Mouse (Mus musculus): ENCODE data around the gene Opcml. TPM values are rescaled to one million over a fixed set of nuclear protein-coding genes. Genes with fewer than 3 reads are reported as not detected.

The Opcml gene
- total RNA-seq, 1 experiment, result 0.49 TPM

- DNase-seq (ENCODE audit: low read depth, low spot score), result no peak
- Histone ChIP-seq H3K9ac (ENCODE audit: insufficient read depth, low read depth, low read length, poor library complexity, severe bottlenecking) (no peak overlapping the region), H3K36me3 (ENCODE audit: control insufficient read depth, insufficient read depth, low read length, poor library complexity, severe bottlenecking) (no peaks in the 10 kb centered on the region), H3K27ac (ENCODE audit: insufficient read depth, low read depth, low read length, poor library complexity, severe bottlenecking) (no peak overlapping the region), H3K4me1 (ENCODE audit: control insufficient read depth in 2 of 2, insufficient read depth in 2 of 2, low read length in 2 of 2, poor library complexity in 1 of 2) (no peaks in the 10 kb centered on the region), H3K9me3 (ENCODE audit: control insufficient read depth, insufficient read depth, low read depth, low read length) (no peaks in the 10 kb centered on the region), H3K4me3 (ENCODE audit: insufficient read depth in 1 of 2, low read depth in 1 of 2, low read length in 2 of 2, poor library complexity in 1 of 2, severe bottlenecking in 1 of 2) (no peak overlapping the region)
- no peak for TF ChIP-seq HCFC1 (IDR thresholded peaks at IDR 0.05; ENCODE audit: borderline replicate concordance, insufficient read depth, low read length)
- no peak for TF ChIP-seq MAFK (IDR thresholded peaks at IDR 0.05; ENCODE audit: insufficient read depth, low read depth, low read length)
- no peak for TF ChIP-seq CHD2 (IDR thresholded peaks at IDR 0.05; ENCODE audit: low read depth, low read length)
- TF ChIP-seq ZNF384 (IDR thresholded peaks at IDR 0.05; ENCODE audit: low read depth, low read length), result no peak
- TF ChIP-seq ZC3H11A (IDR thresholded peaks at IDR 0.05; ENCODE audit: borderline replicate concordance, low read depth, low read length), result no peak
- in situ Hi-C loops (cut with MboI; ENCODE audit: low sequenced_read_pairs in 2 of 2, unreplicated experiment in 2 of 2), result loop anchor here in 1 of 2 experiments (25.0 kb wide), 1 partner anchor 745 kb away; no protein-coding TSS in a partner anchor
Measured at GRCm38 (mm10) chr9:28157092-28157491, 366.5 kb downstream of the Opcml start.

- in situ Hi-C loops (cut with MboI; ENCODE audit: low sequenced_read_pairs in 2 of 2, unreplicated experiment in 2 of 2), result loop anchor here in 1 of 2 experiments (25.0 kb wide), 1 partner anchor 749 kb away; no protein-coding TSS in a partner anchor
- no peaks in the 10 kb centered on the region for H3K36me3 ChIP-seq (ENCODE audit: control insufficient read depth, insufficient read depth, low read length, poor library complexity, severe bottlenecking)
- H3K4me1 ChIP-seq (ENCODE audit: control insufficient read depth in 2 of 2, insufficient read depth in 2 of 2, low read length in 2 of 2, poor library complexity in 1 of 2), result no peaks in the 10 kb centered on the region
- no peak overlapping the region for H3K27ac ChIP-seq (ENCODE audit: insufficient read depth, low read depth, low read length, poor library complexity, severe bottlenecking)
- no peak for DNase-seq (ENCODE audit: low read depth, low spot score)
- no peaks in the 10 kb centered on the region for H3K9me3 ChIP-seq (ENCODE audit: control insufficient read depth, insufficient read depth, low read depth, low read length)
- TF ChIP-seq HCFC1 (IDR thresholded peaks at IDR 0.05; ENCODE audit: borderline replicate concordance, insufficient read depth, low read length) (no peak), ZC3H11A (IDR thresholded peaks at IDR 0.05; ENCODE audit: borderline replicate concordance, low read depth, low read length) (no peak), CHD2 (IDR thresholded peaks at IDR 0.05; ENCODE audit: low read depth, low read length) (no peak), ZNF384 (IDR thresholded peaks at IDR 0.05; ENCODE audit: low read depth, low read length) (no peak), MAFK (IDR thresholded peaks at IDR 0.05; ENCODE audit: insufficient read depth, low read depth, low read length) (no peak)
- H3K4me3 ChIP-seq (ENCODE audit: insufficient read depth in 1 of 2, low read depth in 1 of 2, low read length in 2 of 2, poor library complexity in 1 of 2, severe bottlenecking in 1 of 2), result no peak overlapping the region
- H3K9ac ChIP-seq (ENCODE audit: insufficient read depth, low read depth, low read length, poor library complexity, severe bottlenecking), result no peak overlapping the region
Measured at GRCm38 (mm10) chr9:28160953-28161352, 370.4 kb downstream of the Opcml start.

GRCm38 (mm10) chr9:28163946-28164345 lies 373.4 kb downstream of the Opcml start:
- no peak for DNase-seq (ENCODE audit: low read depth, low spot score)
- in situ Hi-C loops (cut with MboI; ENCODE audit: low sequenced_read_pairs in 2 of 2, unreplicated experiment in 2 of 2), result loop anchor here in 1 of 2 experiments (25.0 kb wide), 1 partner anchor 752 kb away; no protein-coding TSS in a partner anchor
- Histone ChIP-seq H3K4me3 (ENCODE audit: insufficient read depth in 1 of 2, low read depth in 1 of 2, low read length in 2 of 2, poor library complexity in 1 of 2, severe bottlenecking in 1 of 2) (no peak overlapping the region), H3K27ac (ENCODE audit: insufficient read depth, low read depth, low read length, poor library complexity, severe bottlenecking) (no peak overlapping the region), H3K9ac (ENCODE audit: insufficient read depth, low read depth, low read length, poor library complexity, severe bottlenecking) (no peak overlapping the region), H3K4me1 (ENCODE audit: control insufficient read depth in 2 of 2, insufficient read depth in 2 of 2, low read length in 2 of 2, poor library complexity in 1 of 2) (no peaks in the 10 kb centered on the region), H3K36me3 (ENCODE audit: control insufficient read depth, insufficient read depth, low read length, poor library complexity, severe bottlenecking) (no peaks in the 10 kb centered on the region), H3K9me3 (ENCODE audit: control insufficient read depth, insufficient read depth, low read depth, low read length) (no peaks in the 10 kb centered on the region)
- TF ChIP-seq CHD2 (IDR thresholded peaks at IDR 0.05; ENCODE audit: low read depth, low read length) (no peak), ZNF384 (IDR thresholded peaks at IDR 0.05; ENCODE audit: low read depth, low read length) (no peak), HCFC1 (IDR thresholded peaks at IDR 0.05; ENCODE audit: borderline replicate concordance, insufficient read depth, low read length) (no peak), MAFK (IDR thresholded peaks at IDR 0.05; ENCODE audit: insufficient read depth, low read depth, low read length) (no peak), ZC3H11A (IDR thresholded peaks at IDR 0.05; ENCODE audit: borderline replicate concordance, low read depth, low read length) (no peak)

GRCm38 (mm10) chr9:28171890-28172289 lies 381.3 kb downstream of the Opcml start:
- H3K27ac ChIP-seq (ENCODE audit: insufficient read depth, low read depth, low read length, poor library complexity, severe bottlenecking), result no peak overlapping the region
- no peaks in the 10 kb centered on the region for H3K36me3 ChIP-seq (ENCODE audit: control insufficient read depth, insufficient read depth, low read length, poor library complexity, severe bottlenecking)
- H3K9ac ChIP-seq (ENCODE audit: insufficient read depth, low read depth, low read length, poor library complexity, severe bottlenecking), result no peak overlapping the region
- DNase-seq (ENCODE audit: low read depth, low spot score), result peak; percentile 16
- no peaks in the 10 kb centered on the region for H3K4me1 ChIP-seq (ENCODE audit: control insufficient read depth in 2 of 2, insufficient read depth in 2 of 2, low read length in 2 of 2, poor library complexity in 1 of 2)
- TF ChIP-seq MAFK (IDR thresholded peaks at IDR 0.05; ENCODE audit: insufficient read depth, low read depth, low read length) (no peak), HCFC1 (IDR thresholded peaks at IDR 0.05; ENCODE audit: borderline replicate concordance, insufficient read depth, low read length) (no peak), CHD2 (IDR thresholded peaks at IDR 0.05; ENCODE audit: low read depth, low read length) (no peak), ZC3H11A (IDR thresholded peaks at IDR 0.05; ENCODE audit: borderline replicate concordance, low read depth, low read length) (no peak)
- H3K9me3 ChIP-seq (ENCODE audit: control insufficient read depth, insufficient read depth, low read depth, low read length), result no peaks in the 10 kb centered on the region
- in situ Hi-C loops (cut with MboI; ENCODE audit: low sequenced_read_pairs in 2 of 2, unreplicated experiment in 2 of 2), result loop anchor here in 1 of 2 experiments (25.0 kb wide), 1 partner anchor 760 kb away; no protein-coding TSS in a partner anchor
- no peak overlapping the region for H3K4me3 ChIP-seq (ENCODE audit: insufficient read depth in 1 of 2, low read depth in 1 of 2, low read length in 2 of 2, poor library complexity in 1 of 2, severe bottlenecking in 1 of 2)
